Mouse (Mus musculus) mouse trophoblast stem cell (cell line): Measurements from ENCODE around the gene Borcs8.

Experiments
- in situ Hi-C, 2 experiments: fragments of 300-500 bp; cut with MseI, MboI; formaldehyde crosslinking; loops; 2 replicates in 1 of 2; 3 replicates in 1 of 2; pipeline ENCODE4 v1.15.1; 2025

Gene Borcs8

DNA sequence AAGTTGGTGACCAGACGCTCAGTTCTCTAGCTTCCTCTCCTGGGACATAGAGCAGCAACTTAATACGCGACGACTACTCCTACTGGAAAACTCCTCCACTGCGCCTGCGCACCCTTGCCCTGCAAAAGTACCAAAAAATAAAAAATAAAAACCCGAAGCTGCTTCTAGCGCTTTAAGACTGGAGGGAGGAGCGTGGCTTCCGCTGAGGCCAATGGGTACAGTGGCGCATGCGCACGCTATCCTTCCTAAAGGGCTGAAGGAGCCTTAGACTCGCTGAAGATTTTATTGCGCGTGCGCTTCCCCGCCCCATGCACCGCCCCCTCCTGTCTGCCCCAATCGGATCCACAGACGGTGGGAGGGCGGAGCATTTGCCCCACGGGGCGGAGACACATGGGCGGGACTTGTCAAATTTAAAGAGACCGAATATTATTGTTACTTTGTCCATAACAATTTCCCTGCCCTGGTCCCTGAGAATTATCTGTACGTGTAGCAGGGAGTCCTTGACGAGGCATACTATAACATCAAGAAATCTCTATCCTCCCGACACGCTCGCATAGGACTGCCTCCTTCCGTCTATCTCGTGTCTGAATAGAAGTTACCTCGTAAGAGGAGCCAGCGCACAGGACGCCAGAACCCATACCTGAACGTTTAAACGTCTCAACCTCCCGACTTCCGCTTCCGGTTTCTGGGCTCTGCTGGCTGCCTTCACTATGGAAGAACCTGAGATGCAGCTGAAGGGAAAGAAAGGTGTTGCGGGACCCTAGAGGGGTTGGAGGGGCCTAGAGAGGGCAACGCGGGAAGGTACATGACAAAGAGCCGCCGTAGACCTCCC is at the start of gene Borcs8, which contains the start of the genes Rfxank and Mef2b:
Borcs8 (plus strand) TSS at position 474 of the 832 bp plus-strand sequence.
Rfxank (minus strand) TSS at position 129 of the 832 bp plus-strand sequence.
Mef2b (plus strand) TSS at position 686 of the 832 bp plus-strand sequence.
- in situ Hi-C loops = no loop called here

DNA sequence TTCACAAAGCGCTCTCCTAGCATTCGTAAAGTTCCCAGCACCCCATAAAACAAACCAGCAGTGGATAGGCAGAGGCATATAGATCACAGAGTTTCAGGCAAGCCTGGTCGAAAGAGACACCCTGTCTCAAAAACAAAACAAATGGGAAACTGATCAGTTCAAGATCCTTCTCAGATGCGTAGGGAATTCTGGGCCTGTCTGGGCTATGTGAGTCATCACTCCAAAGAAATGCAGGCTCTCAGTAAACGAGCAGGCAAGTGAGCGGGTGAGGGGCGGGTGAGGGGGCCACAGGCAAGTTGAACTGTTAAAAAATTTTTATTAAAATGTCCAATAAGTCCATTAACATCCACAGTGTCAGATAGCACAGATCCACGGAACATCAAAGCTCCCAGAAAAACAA is 46.5 kb upstream of the Borcs8 start:
- in situ Hi-C loops = no loop called here

- in situ Hi-C loops = no loop called here
Observed at GRCm38 (mm10) chr8:70099276-70099675, 40.0 kb upstream of the Borcs8 start.

GRCm38 (mm10) chr8:70100241-70100640 is 39.1 kb upstream of the Borcs8 start:
- in situ Hi-C loops = no loop called here

GRCm38 (mm10) chr8:70104506-70104905 is 34.8 kb upstream of the Borcs8 start:
- in situ Hi-C loops = no loop called here

DNA sequence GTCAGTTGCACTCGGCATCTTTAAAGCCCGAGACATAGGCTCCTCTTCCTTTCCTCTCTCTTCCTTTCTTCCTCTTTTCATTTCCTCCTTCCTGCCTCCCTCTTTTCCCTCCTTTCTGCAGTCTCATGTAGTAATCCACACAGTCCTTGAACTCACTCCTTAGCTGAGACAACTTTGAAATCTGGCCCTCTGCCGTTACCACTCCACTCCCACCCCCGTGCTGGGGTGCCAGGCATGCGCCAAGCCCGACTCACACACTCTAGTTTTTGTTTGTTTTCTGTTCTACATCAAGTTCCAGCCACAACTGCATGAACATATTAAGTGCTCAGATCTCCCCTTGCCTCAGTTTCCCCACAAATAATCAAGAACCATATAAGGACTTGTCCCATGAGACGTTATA is 34.4 kb upstream of the Borcs8 start:
- in situ Hi-C loops = no loop called here

DNA sequence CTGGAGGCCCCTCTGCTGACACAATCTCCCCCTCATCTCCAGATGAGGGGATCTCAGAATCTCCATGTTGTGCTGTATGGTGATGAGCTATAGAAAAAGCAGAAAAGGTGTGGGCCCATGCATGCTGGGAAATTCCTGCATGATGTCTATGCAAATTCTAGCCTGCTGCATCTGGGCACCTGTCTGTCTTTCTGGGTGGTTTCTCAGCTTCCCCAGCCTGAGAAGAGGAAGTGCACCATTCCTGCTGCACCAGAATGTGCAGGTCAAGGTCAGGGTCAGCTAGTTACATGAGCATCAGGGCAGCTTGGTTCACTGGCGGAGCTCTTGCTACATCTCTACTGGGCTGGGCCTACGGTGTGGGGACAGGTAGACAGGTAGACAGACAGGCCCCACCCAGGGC is 28.8 kb upstream of the Borcs8 start:
- in situ Hi-C loops = no loop called here

DNA sequence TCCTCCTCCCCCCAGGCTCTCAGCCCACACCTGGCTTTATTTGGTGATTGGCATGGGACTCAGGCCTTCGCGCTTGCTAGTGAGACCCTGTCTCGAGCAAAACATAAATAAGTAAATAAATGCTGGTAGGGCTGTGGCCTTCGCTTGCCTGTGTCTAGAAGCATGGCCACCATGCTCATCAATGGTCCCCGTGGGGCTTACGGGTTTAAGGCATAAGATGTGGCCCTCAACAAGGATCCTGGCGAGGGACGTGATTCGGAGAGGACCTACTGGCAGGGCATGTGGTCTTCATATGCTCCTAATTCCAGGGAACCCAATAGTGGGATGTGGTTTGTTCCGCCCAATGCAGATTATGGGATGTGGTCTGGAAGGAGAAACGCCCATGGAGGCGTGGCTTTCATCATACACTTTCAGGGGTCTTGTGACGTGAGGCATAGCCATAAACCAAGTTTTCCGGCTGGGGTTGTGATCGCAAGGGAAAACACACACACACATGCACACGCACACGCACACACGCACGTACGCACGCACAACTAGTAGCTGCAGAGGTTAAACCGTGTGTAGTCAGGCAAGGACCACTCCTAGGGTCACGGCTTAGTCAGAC is 28.0 kb upstream of the Borcs8 start:
- in situ Hi-C loops = no loop called here

DNA sequence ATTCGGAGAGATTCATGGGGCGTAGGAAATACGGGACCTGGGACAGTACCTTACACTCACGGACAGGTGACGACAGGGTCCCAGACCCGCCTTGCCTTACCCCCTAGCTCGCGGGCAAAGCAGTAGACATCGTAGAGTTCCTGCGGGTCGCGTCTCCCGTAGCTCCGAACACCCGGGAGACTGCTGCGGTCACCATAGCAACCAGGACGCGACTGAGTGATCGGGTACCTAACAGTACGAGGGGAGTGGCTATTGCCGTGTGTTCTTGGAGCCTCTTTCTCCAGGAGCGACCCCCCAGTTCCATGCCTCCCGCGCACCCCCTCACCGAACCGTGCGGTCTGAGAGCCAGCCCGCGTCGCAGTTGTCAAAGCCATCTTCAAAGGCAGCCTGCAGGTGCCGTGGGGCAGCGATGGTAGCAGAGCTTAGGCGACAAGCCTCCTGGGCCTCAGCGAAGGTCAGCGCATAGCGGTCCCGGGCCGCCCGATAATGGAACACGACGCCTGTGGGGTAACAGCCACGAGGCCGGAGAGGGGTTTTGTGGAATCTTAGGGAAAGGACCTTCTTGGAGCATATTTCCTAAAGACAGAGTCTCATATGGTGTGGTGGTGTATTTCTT is 26.8 kb upstream of the Borcs8 start:
- in situ Hi-C loops = no loop called here

DNA sequence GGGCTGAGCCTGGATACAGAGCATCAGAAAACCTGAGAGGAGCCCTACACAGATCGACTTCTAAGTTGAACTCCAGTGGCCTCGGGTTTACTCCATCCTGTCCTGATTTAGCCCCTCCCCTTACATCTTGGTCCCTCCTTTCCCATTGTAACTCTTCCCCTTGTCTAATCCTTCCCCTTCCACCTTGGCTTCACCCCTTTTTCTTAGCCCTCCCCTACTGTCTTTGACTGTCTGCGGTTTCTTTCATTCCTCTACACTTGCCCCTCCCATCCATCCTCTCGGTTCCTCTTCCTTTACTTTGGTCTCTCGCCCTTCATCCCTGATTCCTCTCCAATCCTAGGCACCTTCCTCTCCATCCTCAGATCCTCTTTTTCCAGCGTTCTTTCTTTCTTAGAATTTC is 24.8 kb upstream of the Borcs8 start:
- in situ Hi-C loops = no loop called here

DNA sequence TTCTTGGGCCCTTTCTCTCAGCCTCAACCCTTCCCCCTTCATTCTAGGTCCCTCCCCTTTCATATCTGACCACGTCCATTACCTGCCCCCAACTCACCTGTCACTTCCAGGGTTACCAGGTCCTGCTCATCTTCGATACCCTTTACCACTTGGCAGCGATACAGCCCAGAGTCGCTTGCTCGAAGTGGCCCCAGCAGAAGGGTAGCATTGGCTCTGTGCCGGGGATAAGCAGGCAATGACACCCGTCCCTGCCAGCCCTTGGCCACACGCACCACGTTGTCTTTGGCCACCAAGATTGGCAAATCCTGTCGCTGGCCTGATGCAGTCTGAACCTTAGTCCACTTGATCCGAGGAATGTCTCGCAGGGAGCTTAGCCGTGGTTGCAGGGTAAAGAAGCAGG is 24.4 kb upstream of the Borcs8 start:
- in situ Hi-C loops = no loop called here

- in situ Hi-C loops = no loop called here
Observed at GRCm38 (mm10) chr8:70117611-70118010, 21.7 kb upstream of the Borcs8 start.

DNA sequence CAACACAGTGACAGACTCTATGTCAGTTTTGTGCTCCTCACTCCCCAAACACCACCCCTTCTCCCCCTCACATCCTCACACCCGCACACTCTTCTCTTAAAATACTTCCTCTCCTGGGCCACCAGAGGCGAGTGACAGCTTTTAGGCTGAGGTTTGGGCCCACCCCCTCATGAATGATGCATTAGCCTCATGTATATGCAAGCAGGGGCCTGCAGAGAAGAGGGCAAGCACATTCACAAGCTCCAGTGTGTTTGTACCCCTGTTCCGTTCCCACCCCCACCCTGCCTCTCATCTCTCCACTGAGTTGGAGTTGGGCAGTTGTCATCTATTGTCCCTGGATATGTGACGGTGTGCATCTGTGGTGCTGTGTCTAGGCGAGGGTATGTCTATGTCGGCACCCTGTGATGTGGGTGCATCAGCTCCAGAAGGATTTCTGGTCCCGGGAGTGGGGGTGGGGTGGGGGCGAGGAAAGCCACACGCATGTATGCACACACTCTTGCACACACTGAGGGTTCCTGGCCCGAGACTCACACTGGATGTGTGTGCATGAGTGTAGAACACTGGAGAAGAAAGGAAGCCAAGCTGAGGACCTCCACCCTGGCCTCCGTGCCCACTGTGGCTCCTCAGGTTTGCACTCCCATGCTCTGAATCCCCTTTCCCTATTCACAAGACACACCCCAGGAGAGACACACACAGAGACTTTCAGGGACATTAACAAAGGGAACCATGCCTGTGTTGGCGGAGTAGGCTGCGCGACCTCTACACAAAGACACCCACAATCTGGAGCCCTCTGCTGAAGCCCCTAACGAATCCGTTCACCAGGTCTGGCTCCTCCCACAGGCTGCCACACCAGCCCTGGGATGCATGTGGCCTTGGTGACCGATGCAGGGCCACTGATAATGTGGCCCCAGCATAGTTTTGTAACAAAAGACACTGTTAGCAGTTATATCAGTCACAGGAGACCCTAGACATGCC is 20.3 kb upstream of the Borcs8 start:
- in situ Hi-C loops = no loop called here

GRCm38 (mm10) chr8:70120667-70121066 is 18.6 kb upstream of the Borcs8 start, which contains the start of gene Ncan:
Gene Ncan (minus strand): TSS chr8:70120873.
- in situ Hi-C loops = no loop called here

DNA sequence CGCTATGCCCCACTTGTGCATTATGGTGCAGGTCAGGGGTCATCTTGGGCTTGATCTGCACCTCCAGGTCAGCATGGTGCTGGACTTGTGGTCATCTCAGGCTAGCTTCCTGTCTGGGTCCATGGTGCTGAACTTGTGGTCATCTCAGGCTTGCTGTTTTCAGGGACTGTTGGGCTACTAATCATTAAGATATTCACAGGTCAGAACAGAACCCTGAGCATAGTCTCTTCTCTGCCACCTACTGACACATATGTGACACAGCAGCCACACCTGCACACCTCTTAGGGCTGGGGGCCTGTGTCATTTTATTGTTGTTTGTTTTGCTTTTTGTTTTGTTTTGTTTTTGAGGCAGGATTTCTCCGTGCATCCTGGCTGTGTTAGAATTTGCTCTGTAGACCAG is 16.4 kb upstream of the Borcs8 start:
- in situ Hi-C loops = no loop called here

- in situ Hi-C loops = no loop called here
Observed at GRCm38 (mm10) chr8:70124992-70125391, 14.3 kb upstream of the Borcs8 start.

- in situ Hi-C loops = no loop called here
Observed at GRCm38 (mm10) chr8:70128435-70128834, 10.9 kb upstream of the Borcs8 start.

DNA sequence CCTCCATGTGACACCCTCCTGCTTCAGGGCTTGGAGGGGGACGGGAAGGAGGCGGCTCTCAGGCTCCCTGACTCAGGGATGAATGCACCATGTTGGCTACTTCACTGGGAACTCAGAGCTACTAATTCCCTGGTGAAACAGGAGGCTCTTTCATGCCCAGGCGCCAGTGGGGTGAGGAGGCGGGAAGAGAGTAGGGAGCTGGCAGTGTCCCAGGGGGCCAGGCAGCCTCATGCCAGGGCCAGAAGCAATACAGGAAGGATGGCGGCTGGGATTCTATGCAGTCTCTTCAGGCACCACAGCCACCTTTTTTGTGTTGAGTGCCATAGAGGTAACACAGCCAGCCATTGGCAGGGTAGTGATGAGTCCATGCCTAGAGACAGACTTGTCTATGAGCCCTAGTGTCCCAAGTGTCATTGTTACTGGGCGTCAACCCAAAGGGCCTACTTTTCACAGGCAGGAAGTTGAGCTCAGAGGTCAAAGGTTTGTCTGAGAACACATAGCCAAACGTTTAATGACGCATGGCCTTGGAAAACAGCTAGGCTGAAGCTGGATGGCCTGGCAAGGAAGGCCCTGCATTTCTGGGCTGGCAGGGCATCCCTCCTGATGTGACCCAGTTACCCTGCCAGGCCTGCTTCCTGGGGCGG is 9.9 kb upstream of the Borcs8 start:
- in situ Hi-C loops = no loop called here

DNA sequence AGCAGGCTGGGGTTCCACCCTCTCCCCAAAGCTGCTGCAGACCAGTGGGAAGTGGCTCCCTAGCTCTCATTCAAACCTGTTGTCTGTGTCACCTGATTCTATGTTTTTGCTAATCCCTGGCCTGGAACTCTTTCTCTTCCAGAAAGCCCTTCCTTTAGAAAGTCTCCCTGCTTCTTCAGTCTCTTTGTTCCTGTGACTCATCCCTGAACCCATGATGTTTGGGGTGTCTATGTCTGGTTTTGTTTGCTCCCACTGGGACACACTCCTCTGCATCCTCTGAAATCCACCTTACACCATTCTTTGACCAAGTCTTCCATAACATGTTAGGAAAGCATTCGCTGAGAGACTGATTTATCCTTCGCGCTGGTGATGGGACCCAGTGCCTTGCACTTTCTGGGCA is 9.2 kb upstream of the Borcs8 start:
- in situ Hi-C loops = no loop called here

DNA sequence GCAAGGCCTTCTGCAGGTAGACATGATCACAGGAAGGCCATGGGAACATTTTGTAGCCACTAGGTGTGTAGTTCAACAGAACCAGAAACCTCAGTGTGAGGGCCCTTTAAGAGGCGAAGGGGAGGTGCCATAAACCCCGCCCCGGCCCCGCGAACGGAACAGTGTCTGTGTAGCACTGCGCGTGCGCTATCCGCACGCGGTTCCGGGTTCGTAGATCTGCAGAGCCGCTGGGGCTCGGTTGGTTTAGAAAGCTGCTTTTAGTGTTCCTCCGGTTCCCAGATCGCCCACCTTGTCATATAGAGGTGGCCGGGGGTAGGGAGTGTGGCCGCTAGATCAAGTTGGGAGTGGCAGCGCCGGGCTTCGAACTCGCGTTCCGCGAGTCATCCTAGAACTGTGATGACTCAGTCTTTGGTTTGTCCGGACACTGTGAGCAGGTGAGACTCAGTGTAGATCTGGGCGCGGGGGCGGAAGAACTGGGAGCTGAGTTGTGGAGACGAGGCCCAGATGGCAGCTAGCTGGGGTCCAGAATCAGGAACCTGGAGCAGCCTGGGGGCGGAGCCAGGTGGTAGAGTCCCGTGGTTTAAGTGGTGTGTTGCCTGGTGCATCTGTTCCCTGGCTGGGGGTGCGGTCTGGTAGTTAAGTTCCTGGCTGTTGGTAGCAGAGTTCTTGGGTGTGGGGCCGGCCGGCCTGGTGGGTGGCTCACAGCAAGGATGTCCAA is 8.0 kb upstream of the Borcs8 start, which contains the start of gene Nr2c2ap:
Nr2c2ap (plus strand) TSS at position 168 of the 718 bp plus-strand sequence.
- in situ Hi-C loops = no loop called here
